Mouse (Mus musculus) hindbrain, embryonic 14.5 days (tissue): ENCODE results near the gene Nptx1. TPM values are rescaled to one million over a fixed set of nuclear protein-coding genes. Genes with fewer than 3 reads are reported as not detected.

ENCODE experiments used
- ATAC-seq: fragments of 200-750 bp; cut with Nextera tagmentation; 2 replicates; pipeline ENCODE4 v1.8.0; 2017; ENCODE audit warnings: moderate number of reproducible peaks, mild to moderate bottlenecking, moderate TSS enrichment, moderate library complexity; ENCODE audit not compliant: low FRiP score
- DNase-seq: peaks from one replicate; pipeline ENCODE4 v3.0.0-alpha.2; 2015; ENCODE audit warnings: low spot score
- H3K27ac ChIP-seq: fragments of 300-500 bp; sonication (generic); 2 replicates; pipeline ENCODE4 v1.5.1; 2014; ENCODE audit warnings: mild to moderate bottlenecking, moderate library complexity
- H3K27me3 ChIP-seq: fragments of 300-500 bp; sonication (generic); 2 replicates; pipeline ENCODE4 v1.6.1; 2014; ENCODE audit warnings: mild to moderate bottlenecking, low read length, mixed read lengths; ENCODE audit not compliant: control insufficient read depth, insufficient read depth
- H3K36me3 ChIP-seq: fragments of 300-500 bp; sonication (generic); replicated peaks from 2 replicates; pipeline ENCODE4 v1.6.1; 2014; ENCODE audit not compliant: control insufficient read depth, insufficient read depth
- H3K4me1 ChIP-seq: fragments of 300-500 bp; sonication (generic); replicated peaks from 2 replicates; pipeline ENCODE4 v1.6.1; 2014; ENCODE audit warnings: antibody characterized with exemption, low read length, mixed read lengths; ENCODE audit not compliant: control insufficient read depth, insufficient read depth
- H3K4me2 ChIP-seq: fragments of 300-500 bp; sonication (generic); replicated peaks from 2 replicates; pipeline ENCODE4 v1.6.1; 2014; ENCODE audit warnings: mild to moderate bottlenecking, moderate library complexity
- H3K4me3 ChIP-seq: fragments of 300-500 bp; sonication (generic); replicated peaks from 2 replicates; pipeline ENCODE4 v1.5.1; 2014; ENCODE audit warnings: mild to moderate bottlenecking, low read length
- H3K9ac ChIP-seq: fragments of 300-500 bp; sonication (generic); 2 replicates; pipeline ENCODE4 v1.6.1; 2014
- H3K9me3 ChIP-seq: fragments of 300-500 bp; sonication (generic); 2 replicates; pipeline ENCODE4 v1.6.1; 2016; ENCODE audit warnings: low read length; ENCODE audit not compliant: control insufficient read depth
- WGBS: fragments of 180-500 bp; shearing (Covaris S2); extraction: QIAGEN DNeasy Blood & Tissue Kit; methylation state at CpG from one replicate; pipeline ENCODE4 v1.1.7; 2014; 5-methylcytosine and 5-hydroxymethylcytosine counted together
- polyA plus RNA-seq: library from polyadenylated mRNA; unstranded; fragments of >200 nt; fragmentation: Nextera tagmentation; extraction: Ambion mirVana; gene quantifications from 2 replicates; pipeline ENCODE4 v1.2.1, GENCODE M21; 2014

Gene Nptx1
- polyA plus RNA-seq, 1 experiment from 2014 or later, result 17.4 TPM

GRCm38 (mm10) chr11:119545741-119546495 lies 1.6 kb downstream of the Nptx1 start:
- Histone ChIP-seq H3K9me3 (no peaks in the 10 kb centered on the region), H3K36me3 (no peaks in the 10 kb centered on the region), H3K27ac (no peak overlapping the region), H3K4me2 (peak overlapping the region; percentile 88), H3K4me3 (peak overlapping the region; percentile 57), H3K4me1 (peaks cover 45% of the 10 kb centered on the region), H3K27me3 (peaks cover 12% of the 10 kb centered on the region; the same call in 1 of the 2 replicates), H3K9ac (peak overlapping the region; percentile 74)
- DNase-seq (peak; percentile 58), ATAC-seq (no peak)
- 4% methylated on average over 10 of the region's 10 CpGs for WGBS

- no peak for DNase-seq
- ATAC-seq, result no peak
- H3K4me1 ChIP-seq, result peaks cover 42% of the 10 kb centered on the region
- H3K36me3 ChIP-seq, result no peaks in the 10 kb centered on the region
- peak overlapping the region; percentile 88 for H3K4me2 ChIP-seq
- H3K9ac ChIP-seq, result peak overlapping the region; percentile 55
- peaks cover 16% of the 10 kb centered on the region; the same call in 1 of the 2 replicates for H3K27me3 ChIP-seq
- no peaks in the 10 kb centered on the region for H3K9me3 ChIP-seq
- peak overlapping the region; percentile 57 for H3K4me3 ChIP-seq
- no peak overlapping the region for H3K27ac ChIP-seq
- WGBS, result 46% methylated on average over 3 of the region's 3 CpGs
These were observed 2.3 kb downstream of the Nptx1 start for GRCm38 (mm10) chr11:119545281-119545680.

- Histone ChIP-seq H3K9me3 (no peaks in the 10 kb centered on the region), H3K4me1 (peaks cover 39% of the 10 kb centered on the region), H3K36me3 (no peaks in the 10 kb centered on the region), H3K27me3 (peaks cover 10% of the 10 kb centered on the region; the same call in 1 of the 2 replicates), H3K4me2 (peak overlapping the region; percentile 88), H3K4me3 (peak overlapping the region; percentile 57), H3K9ac (peak overlapping the region; percentile 55), H3K27ac (no peak overlapping the region)
- WGBS, result 76% methylated on average over 15 of the region's 15 CpGs
- ATAC-seq (no peak), DNase-seq (no peak)
These were observed 2.9 kb downstream of the Nptx1 start for GRCm38 (mm10) chr11:119544518-119545105.

- ATAC-seq (no peak), DNase-seq (no peak)
- H3K9ac ChIP-seq, result peak overlapping the region; percentile 37
- peak overlapping the region; percentile 57; the same call in 1 of the 2 replicates for H3K4me3 ChIP-seq
- H3K9me3 ChIP-seq, result no peaks in the 10 kb centered on the region
- H3K27me3 ChIP-seq, result peaks cover 4% of the 10 kb centered on the region; the same call in 1 of the 2 replicates
- H3K36me3 ChIP-seq, result no peaks in the 10 kb centered on the region
- H3K27ac ChIP-seq, result no peak overlapping the region
- H3K4me2 ChIP-seq, result peak overlapping the region; percentile 88
- WGBS, result 59% methylated on average over 16 of the region's 16 CpGs
- H3K4me1 ChIP-seq, result peaks cover 32% of the 10 kb centered on the region
These were observed 3.6 kb downstream of the Nptx1 start for GRCm38 (mm10) chr11:119543816-119544517.

GRCm38 (mm10) chr11:119542886-119543285 lies 4.7 kb downstream of the Nptx1 start:
- Histone ChIP-seq H3K9me3 (no peaks in the 10 kb centered on the region), H3K27ac (no peak overlapping the region), H3K4me3 (no peak overlapping the region), H3K36me3 (no peaks in the 10 kb centered on the region), H3K4me1 (peaks cover 24% of the 10 kb centered on the region), H3K27me3 (0 out of 2 replicates have a peak, but pooled peaks cover 4% of the 10 kb centered on the region), H3K9ac (no peak overlapping the region), H3K4me2 (no peak overlapping the region)
- 79% methylated on average over 5 of the region's 5 CpGs for WGBS
- DNase-seq (no peak), ATAC-seq (no peak)

GRCm38 (mm10) chr11:119542371-119542770 lies 5.2 kb downstream of the Nptx1 start:
- Histone ChIP-seq H3K9ac (no peak overlapping the region), H3K4me2 (no peak overlapping the region), H3K4me1 (peaks cover 24% of the 10 kb centered on the region), H3K27me3 (0 out of 2 replicates have a peak, but pooled peaks cover 4% of the 10 kb centered on the region), H3K9me3 (no peaks in the 10 kb centered on the region), H3K36me3 (no peaks in the 10 kb centered on the region), H3K27ac (no peak overlapping the region), H3K4me3 (no peak overlapping the region)
- ATAC-seq, result no peak
- DNase-seq, result no peak
- WGBS, result 60% methylated on average over 9 of the region's 9 CpGs

- ATAC-seq (no peak), DNase-seq (no peak)
- Histone ChIP-seq H3K4me1 (peaks cover 24% of the 10 kb centered on the region), H3K4me2 (no peak overlapping the region), H3K4me3 (no peak overlapping the region), H3K9me3 (no peaks in the 10 kb centered on the region), H3K36me3 (no peaks in the 10 kb centered on the region), H3K27me3 (0 out of 2 replicates have a peak, but pooled peaks cover 4% of the 10 kb centered on the region), H3K9ac (no peak overlapping the region), H3K27ac (no peak overlapping the region)
- WGBS, result 79% methylated on average over 9 of the region's 9 CpGs
These were observed 6.5 kb downstream of the Nptx1 start for GRCm38 (mm10) chr11:119541082-119541481.

GRCm38 (mm10) chr11:119540560-119540959 lies 7.0 kb downstream of the Nptx1 start:
- ATAC-seq (no peak), DNase-seq (no peak)
- no peak overlapping the region for H3K27ac ChIP-seq
- no peak overlapping the region for H3K4me3 ChIP-seq
- 0 out of 2 replicates have a peak, but pooled peaks cover 4% of the 10 kb centered on the region for H3K27me3 ChIP-seq
- WGBS, result 76% methylated on average over 9 of the region's 9 CpGs
- H3K4me1 ChIP-seq, result peaks cover 22% of the 10 kb centered on the region
- H3K9ac ChIP-seq, result no peak overlapping the region
- H3K4me2 ChIP-seq, result no peak overlapping the region
- H3K36me3 ChIP-seq, result no peaks in the 10 kb centered on the region
- no peaks in the 10 kb centered on the region for H3K9me3 ChIP-seq

GRCm38 (mm10) chr11:119539944-119540343 lies 7.6 kb downstream of the Nptx1 start:
- H3K36me3 ChIP-seq, result no peaks in the 10 kb centered on the region
- WGBS, result 24% methylated on average over 14 of the region's 14 CpGs
- H3K9ac ChIP-seq, result no peak overlapping the region
- H3K4me2 ChIP-seq, result no peak overlapping the region
- no peak overlapping the region for H3K4me3 ChIP-seq
- H3K27ac ChIP-seq, result no peak overlapping the region
- H3K4me1 ChIP-seq, result peaks cover 16% of the 10 kb centered on the region; the same call in 1 of the 2 replicates
- no peak for DNase-seq
- H3K9me3 ChIP-seq, result no peaks in the 10 kb centered on the region
- 0 out of 2 replicates have a peak, but pooled peaks cover 4% of the 10 kb centered on the region for H3K27me3 ChIP-seq
- no peak for ATAC-seq
